Mouse (Mus musculus): ENCODE data around the gene Txnl4b. TPM values are rescaled to one million over a fixed set of nuclear protein-coding genes. Genes with fewer than 3 reads are reported as not detected.

The Txnl4b gene
- total RNA-seq (2021) (1 to 10 TPM; 4.2 to 5.1 TPM), polyA plus RNA-seq (2012; rRNA removed) (4.8 and 5.0 TPM in 2 replicates)
- long read RNA-seq, partial matches to known transcripts, result 0 of 2 reads
- long read RNA-seq, other reads (novel, unspliced or antisense), result 2 of 2 reads

DNA sequence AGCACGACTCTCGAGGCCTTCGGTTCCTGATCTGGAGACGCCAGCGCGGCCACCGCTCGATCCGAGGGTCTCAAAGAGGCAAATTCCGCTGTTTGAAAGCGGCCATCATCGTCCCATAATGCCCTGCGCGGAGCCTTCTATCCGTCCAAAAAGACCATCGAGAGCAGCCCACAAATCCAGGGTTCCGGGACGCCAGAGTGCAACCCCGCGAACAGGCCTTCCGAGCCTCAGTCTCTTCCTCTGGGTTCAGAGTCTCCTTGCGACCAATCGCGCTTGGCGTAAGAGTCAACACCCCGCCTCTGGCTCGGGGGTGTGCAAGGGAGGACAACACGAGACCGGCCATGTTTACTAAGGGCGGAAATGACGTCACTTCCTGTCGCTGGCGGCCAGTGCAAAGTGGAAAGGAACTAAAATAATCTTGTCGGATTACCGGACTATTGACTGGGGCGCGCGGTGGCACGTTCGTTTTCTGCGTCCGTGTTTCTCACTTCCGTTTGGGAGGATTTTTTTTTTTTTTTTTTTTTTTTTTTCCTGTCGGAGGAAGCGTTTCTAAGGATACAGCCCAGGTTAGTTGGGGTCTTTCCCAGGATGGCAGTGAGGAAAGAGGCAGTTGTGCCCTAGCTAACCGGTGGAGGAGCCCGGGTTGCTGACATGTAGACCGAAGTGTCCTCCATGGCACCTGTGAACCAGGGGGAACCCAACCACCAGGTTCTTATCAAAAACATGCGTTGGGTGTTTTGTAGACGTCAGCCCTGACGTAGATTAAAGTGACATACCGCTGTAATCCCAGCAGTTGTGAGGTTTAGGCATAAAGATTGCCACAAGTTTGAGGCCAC is at the start of gene Txnl4b, which contains the start of gene Dhx38:
TSS of gene Txnl4b (plus strand) at position 395 of the 836 bp plus-strand sequence.
TSS of gene Dhx38 (minus strand) at position 364 of the 836 bp plus-strand sequence.
- intact Hi-C loops (cut with DNase I), result loop anchor here (1.0 to 10.0 kb wide), 4 partner anchors 43 to 1981 kb away; partner anchors contain the start of genes Ap1g1, Dhodh, Phlpp2 and Psmd7
- Histone ChIP-seq H3K27me3 (ENCODE audit: control insufficient read depth, insufficient read depth, low read length) (no peaks in the 10 kb centered on the region), H3K4me1 (ENCODE audit: control insufficient read depth, insufficient read depth, low read length) (no peaks in the 10 kb centered on the region), H3K36me3 (ENCODE audit: control insufficient read depth, insufficient read depth, low read length) (no peaks in the 10 kb centered on the region; the same call in 1 of the 2 replicates), H3K4me3 (peak within 1 kb of the TSS; percentile 84), H3K27ac (peak within 1 kb of the TSS; percentile 92), H3K9ac (ENCODE audit: low read depth, low read length) (peak within 1 kb of the TSS; percentile 81), H3K79me2 (replicated peaks; ENCODE audit: control insufficient read depth, insufficient read depth, low read length) (no peaks in the 10 kb centered on the region)
- WGBS, result under 1% methylated on average over 52 of the region's 52 CpGs
- peak; percentile 88 for TF ChIP-seq EP300 (IDR thresholded peaks at IDR 0.05; ENCODE audit: insufficient read depth, low read depth, low read length)
- no peak for TF ChIP-seq POLR2A (IDR thresholded peaks at IDR 0.05; ENCODE audit: insufficient read depth, low read depth, low read length)
- no peak for TF ChIP-seq CTCF (IDR thresholded peaks at IDR 0.05)
- DNase-seq, result peak; percentile 97 to 99

- no peak for DNase-seq
- no peak overlapping the region for H3K4me3 ChIP-seq
- TF ChIP-seq EP300 (IDR thresholded peaks at IDR 0.05; ENCODE audit: insufficient read depth, low read depth, low read length) (no peak), POLR2A (IDR thresholded peaks at IDR 0.05; ENCODE audit: insufficient read depth, low read depth, low read length) (no peak), CTCF (IDR thresholded peaks at IDR 0.05) (no peak)
- H3K4me1 ChIP-seq (ENCODE audit: control insufficient read depth, insufficient read depth, low read length), result no peaks in the 10 kb centered on the region
- 71% methylated on average over 2 of the region's 2 CpGs for WGBS
- H3K27me3 ChIP-seq (ENCODE audit: control insufficient read depth, insufficient read depth, low read length), result no peaks in the 10 kb centered on the region
- intact Hi-C loops (cut with DNase I), result no loop called here
- H3K27ac ChIP-seq, result no peak overlapping the region
- H3K36me3 ChIP-seq (ENCODE audit: control insufficient read depth, insufficient read depth, low read length), result no peaks in the 10 kb centered on the region
- H3K79me2 ChIP-seq (replicated peaks; ENCODE audit: control insufficient read depth, insufficient read depth, low read length), result no peaks in the 10 kb centered on the region
- H3K9ac ChIP-seq (ENCODE audit: low read depth, low read length), result no peak overlapping the region
Observed at GRCm38 (mm10) chr8:109524008-109524407, 41.7 kb upstream of the Txnl4b start.

- DNase-seq, result peak in 1 of 2 experiments; percentile 45
- no peaks in the 10 kb centered on the region for H3K79me2 ChIP-seq (replicated peaks; ENCODE audit: control insufficient read depth, insufficient read depth, low read length)
- WGBS, result 74% methylated on average over 19 of the region's 19 CpGs
- no peak for TF ChIP-seq EP300 (IDR thresholded peaks at IDR 0.05; ENCODE audit: insufficient read depth, low read depth, low read length)
- TF ChIP-seq POLR2A (IDR thresholded peaks at IDR 0.05; ENCODE audit: insufficient read depth, low read depth, low read length), result no peak
- TF ChIP-seq CTCF (IDR thresholded peaks at IDR 0.05), result peak; percentile 73
- H3K9ac ChIP-seq (ENCODE audit: low read depth, low read length), result no peak overlapping the region
- no peak overlapping the region for H3K4me3 ChIP-seq
- no peaks in the 10 kb centered on the region for H3K4me1 ChIP-seq (ENCODE audit: control insufficient read depth, insufficient read depth, low read length)
- no peaks in the 10 kb centered on the region for H3K36me3 ChIP-seq (ENCODE audit: control insufficient read depth, insufficient read depth, low read length)
- intact Hi-C loops (cut with DNase I), result loop anchor here (10.0 kb wide), 1 partner anchor 1721 kb away; no protein-coding TSS in a partner anchor
- H3K27ac ChIP-seq, result no peak overlapping the region
- no peaks in the 10 kb centered on the region for H3K27me3 ChIP-seq (ENCODE audit: control insufficient read depth, insufficient read depth, low read length)
Observed at GRCm38 (mm10) chr8:109535140-109535990, 30.3 kb upstream of the Txnl4b start.

GRCm38 (mm10) chr8:109536703-109537102 is 29.0 kb upstream of the Txnl4b start:
- Histone ChIP-seq H3K4me3 (no peak overlapping the region), H3K4me1 (ENCODE audit: control insufficient read depth, insufficient read depth, low read length) (no peaks in the 10 kb centered on the region), H3K9ac (ENCODE audit: low read depth, low read length) (no peak overlapping the region), H3K79me2 (replicated peaks; ENCODE audit: control insufficient read depth, insufficient read depth, low read length) (no peaks in the 10 kb centered on the region), H3K27ac (no peak overlapping the region), H3K27me3 (ENCODE audit: control insufficient read depth, insufficient read depth, low read length) (no peaks in the 10 kb centered on the region), H3K36me3 (ENCODE audit: control insufficient read depth, insufficient read depth, low read length) (no peaks in the 10 kb centered on the region)
- TF ChIP-seq CTCF (IDR thresholded peaks at IDR 0.05) (peak; percentile 78), EP300 (IDR thresholded peaks at IDR 0.05; ENCODE audit: insufficient read depth, low read depth, low read length) (0 out of 2 replicates have a peak, but pooled peaks have one; percentile 7), POLR2A (IDR thresholded peaks at IDR 0.05; ENCODE audit: insufficient read depth, low read depth, low read length) (no peak)
- intact Hi-C loops (cut with DNase I), result loop anchor here (10.0 kb wide), 1 partner anchor 1722 kb away; no protein-coding TSS in a partner anchor
- 6% methylated on average over 5 of the region's 5 CpGs for WGBS
- DNase-seq, result peak; percentile 60 to 76

GRCm38 (mm10) chr8:109542165-109542564 is 23.5 kb upstream of the Txnl4b start:
- Histone ChIP-seq H3K4me3 (no peak overlapping the region), H3K27me3 (ENCODE audit: control insufficient read depth, insufficient read depth, low read length) (no peaks in the 10 kb centered on the region), H3K4me1 (ENCODE audit: control insufficient read depth, insufficient read depth, low read length) (no peaks in the 10 kb centered on the region), H3K9ac (ENCODE audit: low read depth, low read length) (no peak overlapping the region), H3K27ac (no peak overlapping the region), H3K79me2 (replicated peaks; ENCODE audit: control insufficient read depth, insufficient read depth, low read length) (no peaks in the 10 kb centered on the region), H3K36me3 (ENCODE audit: control insufficient read depth, insufficient read depth, low read length) (no peaks in the 10 kb centered on the region)
- intact Hi-C loops (cut with DNase I), result no loop called here
- 66% methylated on average over 5 of the region's 5 CpGs for WGBS
- TF ChIP-seq CTCF (IDR thresholded peaks at IDR 0.05) (no peak), EP300 (IDR thresholded peaks at IDR 0.05; ENCODE audit: insufficient read depth, low read depth, low read length) (no peak), POLR2A (IDR thresholded peaks at IDR 0.05; ENCODE audit: insufficient read depth, low read depth, low read length) (no peak)
- no peak for DNase-seq

Data from heart, adult 2 months (tissue).